Mouse (Mus musculus) hindbrain, embryonic 15.5 days (tissue): ENCODE data around the gene Tas2r124. TPM values are rescaled to one million over a fixed set of nuclear protein-coding genes. Genes with fewer than 3 reads are reported as not detected.

Source experiments
- ATAC-seq: fragments of 200-750 bp; cut with Nextera tagmentation; 2 replicates; pipeline ENCODE4 v1.8.0; 2017; ENCODE audit warnings: low read depth, moderate number of reproducible peaks, moderate TSS enrichment; ENCODE audit not compliant: low FRiP score
- H3K27ac ChIP-seq: fragments of 300-500 bp; sonication (generic); replicated peaks from 2 replicates; pipeline ENCODE4 v1.5.1; 2015; ENCODE audit warnings: mild to moderate bottlenecking, inconsistent platforms
- H3K27me3 ChIP-seq: fragments of 300-500 bp; sonication (generic); 2 replicates; pipeline ENCODE4 v1.6.1; 2015; ENCODE audit warnings: control low read depth, inconsistent platforms
- H3K36me3 ChIP-seq: fragments of 300-500 bp; sonication (generic); 2 replicates; pipeline ENCODE4 v1.6.1; 2015; ENCODE audit warnings: control low read depth, inconsistent platforms
- H3K4me1 ChIP-seq: fragments of 300-500 bp; sonication (generic); replicated peaks from 2 replicates; pipeline ENCODE4 v1.6.1; 2015; ENCODE audit warnings: control low read depth, inconsistent platforms
- H3K4me2 ChIP-seq: fragments of 300-500 bp; sonication (generic); 2 replicates; pipeline ENCODE4 v1.6.1; 2015; ENCODE audit warnings: moderate library complexity, mild to moderate bottlenecking, inconsistent platforms
- H3K4me3 ChIP-seq: fragments of 300-500 bp; sonication (generic); 2 replicates; pipeline ENCODE4 v1.5.1; 2015; ENCODE audit warnings: mild to moderate bottlenecking, inconsistent platforms
- H3K9ac ChIP-seq: fragments of 300-500 bp; sonication (generic); 2 replicates; pipeline ENCODE4 v1.6.1; 2015; ENCODE audit warnings: inconsistent platforms
- H3K9me3 ChIP-seq: fragments of 300-500 bp; sonication (generic); 2 replicates; pipeline ENCODE4 v1.6.1; 2016; ENCODE audit warnings: control low read depth, inconsistent platforms
- WGBS: fragments of 180-500 bp; shearing (Covaris S2); methylation state at CpG from one replicate; pipeline ENCODE4 v1.1.7; 2015; 5-methylcytosine and 5-hydroxymethylcytosine counted together
- polyA plus RNA-seq: library from polyadenylated mRNA; unstranded; fragments of >200 nt; fragmentation: Nextera tagmentation; extraction: Ambion mirVana; gene quantifications from 2 replicates; pipeline ENCODE4 v1.2.1, GENCODE M21; 2015

Tas2r124 gene
- polyA plus RNA-seq: not detected in 2 replicates

GRCm38 (mm10) chr6:132754430-132754829, at the start of gene Tas2r124:
TSS of gene Tas2r124 (plus strand) at chr6:132754730.
- Histone ChIP-seq H3K36me3 (no peaks in the 10 kb centered on the region), H3K9ac (no peak within 1 kb of the TSS), H3K4me2 (no peak within 1 kb of the TSS), H3K4me1 (no peaks in the 10 kb centered on the region), H3K27ac (no peak within 1 kb of the TSS), H3K27me3 (no peaks in the 10 kb centered on the region), H3K4me3 (no peak within 1 kb of the TSS), H3K9me3 (no peaks in the 10 kb centered on the region)
- ATAC-seq: no peak
- 91% methylated on average over 1 of the region's 1 CpGs for WGBS

- Histone ChIP-seq H3K4me3 (no peak within 1 kb of the TSS), H3K4me1 (no peaks in the 10 kb centered on the region), H3K27ac (no peak within 1 kb of the TSS), H3K36me3 (no peaks in the 10 kb centered on the region), H3K4me2 (no peak within 1 kb of the TSS), H3K27me3 (no peaks in the 10 kb centered on the region), H3K9me3 (no peaks in the 10 kb centered on the region), H3K9ac (no peak within 1 kb of the TSS)
- ATAC-seq: no peak
- WGBS: 87% methylated on average over 3 of the region's 3 CpGs
Observed at GRCm38 (mm10) chr6:132711828-132712227, 42.7 kb upstream of the Tas2r124 start, which contains the start of gene Tas2r122. TSS of gene Tas2r122 (minus strand) at chr6:132711928.

DNA sequence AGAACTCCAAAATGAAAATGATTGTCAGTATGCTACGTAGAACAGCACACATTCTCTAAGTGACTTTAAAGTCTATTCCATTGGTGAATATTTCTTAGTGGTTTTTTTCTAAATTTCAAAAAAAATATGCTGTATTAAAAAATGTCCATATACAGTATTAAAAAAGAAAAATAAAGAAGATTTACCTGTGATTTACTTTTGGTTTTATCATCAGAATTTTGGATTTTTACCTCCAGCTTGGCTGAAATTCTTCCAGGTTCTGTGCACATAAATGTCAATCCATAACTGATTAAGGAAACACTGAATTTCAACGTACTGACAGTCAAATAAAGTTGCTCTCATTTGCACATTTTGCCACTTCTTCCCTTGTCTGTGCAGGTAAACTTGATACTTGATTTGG, 16.6 kb upstream of the Tas2r124 start, which contains the start of gene Tas2r115:
Gene Tas2r115, minus strand, starts transcription at position 101 of the 400 bp plus-strand sequence.
- no peaks in the 10 kb centered on the region for H3K36me3 ChIP-seq
- no peak within 1 kb of the TSS for H3K9ac ChIP-seq
- H3K27ac ChIP-seq: no peak within 1 kb of the TSS
- H3K27me3 ChIP-seq: no peaks in the 10 kb centered on the region
- no peaks in the 10 kb centered on the region for H3K4me1 ChIP-seq
- 77% methylated on average over 2 of the region's 2 CpGs for WGBS
- no peak within 1 kb of the TSS for H3K4me2 ChIP-seq
- H3K4me3 ChIP-seq: no peak within 1 kb of the TSS
- no peak for ATAC-seq
- no peaks in the 10 kb centered on the region for H3K9me3 ChIP-seq

DNA sequence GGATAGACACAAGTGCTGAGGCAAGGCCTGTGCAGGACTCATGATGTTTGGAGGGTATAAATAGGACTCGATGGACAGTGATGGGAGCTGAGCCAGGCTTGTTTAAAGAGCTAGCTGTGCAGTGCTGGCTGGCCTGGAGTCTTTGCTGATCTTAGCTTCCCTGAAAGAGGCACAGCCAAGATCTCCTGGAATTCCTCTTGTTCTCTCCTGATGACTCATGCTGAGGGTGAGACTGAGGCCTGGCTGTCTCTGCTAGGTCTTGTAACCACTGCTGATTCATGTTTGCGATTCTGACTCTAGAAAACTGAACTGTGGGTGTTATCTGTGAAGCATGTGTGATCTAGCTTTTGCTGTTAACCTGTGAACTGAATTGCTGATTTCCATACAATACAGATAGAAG, 4.3 kb upstream of the Tas2r124 start:
- no peak overlapping the region for H3K27ac ChIP-seq
- H3K4me2 ChIP-seq: no peak overlapping the region
- WGBS: 89% methylated on average over 2 of the region's 2 CpGs
- H3K4me3 ChIP-seq: no peak overlapping the region
- H3K9ac ChIP-seq: no peak overlapping the region
- no peaks in the 10 kb centered on the region for H3K9me3 ChIP-seq
- H3K4me1 ChIP-seq: no peaks in the 10 kb centered on the region
- no peak for ATAC-seq
- no peaks in the 10 kb centered on the region for H3K27me3 ChIP-seq
- no peaks in the 10 kb centered on the region for H3K36me3 ChIP-seq

- Histone ChIP-seq H3K27me3 (no peaks in the 10 kb centered on the region), H3K9me3 (no peaks in the 10 kb centered on the region), H3K9ac (no peak within 1 kb of the TSS), H3K4me3 (no peak within 1 kb of the TSS), H3K36me3 (no peaks in the 10 kb centered on the region), H3K4me1 (no peaks in the 10 kb centered on the region), H3K4me2 (no peak within 1 kb of the TSS), H3K27ac (no peak within 1 kb of the TSS)
- 95% methylated on average over 2 of the region's 2 CpGs for WGBS
- no peak for ATAC-seq
Observed at GRCm38 (mm10) chr6:132761831-132762230, 7.3 kb downstream of the Tas2r124 start, which contains the start of gene Tas2r102. TSS of gene Tas2r102 (plus strand) at chr6:132762131.

DNA sequence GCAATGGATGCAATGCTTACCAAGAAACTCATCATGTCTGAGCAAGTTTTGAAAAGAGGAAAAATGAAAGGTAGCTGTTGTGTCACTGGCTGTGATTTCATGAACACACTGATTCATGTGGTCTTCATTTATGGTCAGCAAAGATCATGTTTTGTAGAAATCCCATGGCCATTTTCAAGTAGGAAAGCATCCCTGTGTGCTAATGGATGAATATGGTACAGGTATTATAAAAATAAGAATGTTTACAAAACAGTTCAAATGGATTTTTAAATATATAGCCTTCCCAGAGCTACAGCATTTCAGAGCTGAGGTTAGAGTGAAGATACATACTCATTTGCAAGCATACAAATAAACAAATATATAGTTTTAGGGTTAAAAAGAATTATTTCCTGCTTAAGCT, 23.5 kb downstream of the Tas2r124 start, which contains the start of gene Tas2r136:
Gene Tas2r136, minus strand, starts transcription at position 101 of the 400 bp plus-strand sequence.
- H3K27me3 ChIP-seq: no peaks in the 10 kb centered on the region
- H3K9me3 ChIP-seq: no peaks in the 10 kb centered on the region
- no peak within 1 kb of the TSS for H3K4me3 ChIP-seq
- H3K4me1 ChIP-seq: no peaks in the 10 kb centered on the region
- no peak within 1 kb of the TSS for H3K27ac ChIP-seq
- H3K9ac ChIP-seq: no peak within 1 kb of the TSS
- H3K36me3 ChIP-seq: no peaks in the 10 kb centered on the region
- ATAC-seq: no peak
- no peak within 1 kb of the TSS for H3K4me2 ChIP-seq

- no peak overlapping the region for H3K27ac ChIP-seq
- no peaks in the 10 kb centered on the region; the same call in 1 of the 2 replicates for H3K9me3 ChIP-seq
- no peaks in the 10 kb centered on the region for H3K36me3 ChIP-seq
- no peak overlapping the region for H3K4me3 ChIP-seq
- ATAC-seq: no peak
- no peaks in the 10 kb centered on the region for H3K4me1 ChIP-seq
- no peaks in the 10 kb centered on the region for H3K27me3 ChIP-seq
- 33% methylated on average over 1 of the region's 1 CpGs for WGBS
- H3K4me2 ChIP-seq: no peak overlapping the region
- no peak overlapping the region for H3K9ac ChIP-seq
Observed at GRCm38 (mm10) chr6:132795393-132795792, 40.9 kb downstream of the Tas2r124 start.

- Histone ChIP-seq H3K36me3 (no peaks in the 10 kb centered on the region), H3K9me3 (no peaks in the 10 kb centered on the region), H3K4me2 (no peak within 1 kb of the TSS), H3K4me3 (no peak within 1 kb of the TSS), H3K27me3 (no peaks in the 10 kb centered on the region), H3K4me1 (no peaks in the 10 kb centered on the region), H3K27ac (no peak within 1 kb of the TSS), H3K9ac (no peak within 1 kb of the TSS)
- WGBS: 83% methylated on average over 1 of the region's 1 CpGs
- no peak for ATAC-seq
Observed at GRCm38 (mm10) chr6:132802518-132802917, 48.0 kb downstream of the Tas2r124 start, which contains the start of gene Tas2r117. TSS of gene Tas2r117 (plus strand) at chr6:132802818.

Other genes with a start within 250 kb of the Tas2r124 start
- not detected in 2 replicates for gene Prh1, start 184.9 kb upstream of the Tas2r124 start, polyA plus RNA-seq
- gene Prp2, start 158.8 kb upstream of the Tas2r124 start, polyA plus RNA-seq: not detected in 2 replicates
- gene A630073D07Rik, start 103.2 kb upstream of the Tas2r124 start, polyA plus RNA-seq: not detected in 2 replicates
- not detected in 2 replicates for gene Tas2r120, start 97.8 kb upstream of the Tas2r124 start, polyA plus RNA-seq
- gene Tas2r121, start 53.7 kb upstream of the Tas2r124 start, polyA plus RNA-seq: not detected in 2 replicates
- not detected in 2 replicates for gene Tas2r122, start 42.8 kb upstream of the Tas2r124 start, polyA plus RNA-seq
- gene Tas2r115, start 16.7 kb upstream of the Tas2r124 start, polyA plus RNA-seq: not detected in 2 replicates
- not detected in 2 replicates for gene Tas2r102, start 7.4 kb downstream of the Tas2r124 start, polyA plus RNA-seq
- gene Tas2r136, start 23.4 kb downstream of the Tas2r124 start, polyA plus RNA-seq: not detected in 2 replicates
- gene Tas2r117, start 48.1 kb downstream of the Tas2r124 start, polyA plus RNA-seq: not detected in 2 replicates
- not detected in 2 replicates for gene Tas2r123, start 92.4 kb downstream of the Tas2r124 start, polyA plus RNA-seq
- not detected in 2 replicates for gene Tas2r116, start 100.7 kb downstream of the Tas2r124 start, polyA plus RNA-seq
- gene Tas2r110, start 113.3 kb downstream of the Tas2r124 start, polyA plus RNA-seq: not detected in 2 replicates
- gene Tas2r113, start 138.3 kb downstream of the Tas2r124 start, polyA plus RNA-seq: not detected in 2 replicates
- not detected in 2 replicates for gene Tas2r125, start 154.9 kb downstream of the Tas2r124 start, polyA plus RNA-seq
- gene Tas2r129, start 196.4 kb downstream of the Tas2r124 start, polyA plus RNA-seq: not detected in 2 replicates
- not detected in 2 replicates for gene Tas2r131, start 203.2 kb downstream of the Tas2r124 start, polyA plus RNA-seq
- gene Tas2r109, start 226.2 kb downstream of the Tas2r124 start, polyA plus RNA-seq: not detected in 2 replicates